Mouse (Mus musculus): ENCODE measurements around the gene Tfcp2. TPM values are rescaled to one million over a fixed set of nuclear protein-coding genes. Genes with fewer than 3 reads are reported as not detected.

Gene Tfcp2
- polyA plus RNA-seq, 1 experiment from 2014 or later, result 25.4 TPM

- H3K9me3 ChIP-seq, result no peaks in the 10 kb centered on the region
- no peak overlapping the region for H3K27ac ChIP-seq
- no peak overlapping the region for H3K9ac ChIP-seq
- 83% methylated on average over 10 of the region's 10 CpGs for WGBS
- H3K36me3 ChIP-seq, result 0 out of 2 replicates have a peak, but pooled peaks cover 14% of the 10 kb centered on the region
- H3K4me3 ChIP-seq, result no peak overlapping the region
- H3K4me1 ChIP-seq, result no peaks in the 10 kb centered on the region
- no peaks in the 10 kb centered on the region for H3K27me3 ChIP-seq
- no peak overlapping the region for H3K4me2 ChIP-seq
- ATAC-seq (ENCODE audit: insufficient number of reproducible peaks, low FRiP score, low TSS enrichment, low read depth), result no peak
These were observed 28.3 kb upstream of the Tfcp2 start for GRCm38 (mm10) chr15:100580108-100580507.

- ATAC-seq (ENCODE audit: insufficient number of reproducible peaks, low FRiP score, low TSS enrichment, low read depth), result peak; percentile 35; the same call in 1 of the 2 replicates
- H3K36me3 ChIP-seq, result 0 out of 2 replicates have a peak, but pooled peaks cover 6% of the 10 kb centered on the region
- no peak overlapping the region for H3K4me2 ChIP-seq
- 73% methylated on average over 16 of the region's 16 CpGs for WGBS
- no peaks in the 10 kb centered on the region for H3K27me3 ChIP-seq
- no peak overlapping the region for H3K9ac ChIP-seq
- no peaks in the 10 kb centered on the region for H3K9me3 ChIP-seq
- H3K27ac ChIP-seq, result no peak overlapping the region
- no peak overlapping the region for H3K4me3 ChIP-seq
- H3K4me1 ChIP-seq, result peaks cover 17% of the 10 kb centered on the region
These were observed 26.2 kb upstream of the Tfcp2 start for GRCm38 (mm10) chr15:100577972-100578371.

GRCm38 (mm10) chr15:100576810-100577209 is 25.0 kb upstream of the Tfcp2 start:
- 77% methylated on average over 6 of the region's 6 CpGs for WGBS

GRCm38 (mm10) chr15:100576392-100576791 is 24.6 kb upstream of the Tfcp2 start:
- H3K4me2 ChIP-seq, result no peak overlapping the region
- no peak overlapping the region for H3K9ac ChIP-seq
- no peaks in the 10 kb centered on the region for H3K27me3 ChIP-seq
- H3K36me3 ChIP-seq, result 0 out of 2 replicates have a peak, but pooled peaks cover 4% of the 10 kb centered on the region
- no peak overlapping the region for H3K27ac ChIP-seq
- 85% methylated on average over 6 of the region's 6 CpGs for WGBS
- no peak for ATAC-seq (ENCODE audit: insufficient number of reproducible peaks, low FRiP score, low TSS enrichment, low read depth)
- peaks cover 17% of the 10 kb centered on the region for H3K4me1 ChIP-seq
- no peaks in the 10 kb centered on the region for H3K9me3 ChIP-seq
- H3K4me3 ChIP-seq, result no peak overlapping the region

More at GRCm38 (mm10) chr15:100576810-100577209, 25.0 kb upstream of the Tfcp2 start:
- Histone ChIP-seq H3K4me3 (no peak overlapping the region), H3K27ac (no peak overlapping the region), H3K4me1 (peaks cover 17% of the 10 kb centered on the region), H3K27me3 (no peaks in the 10 kb centered on the region), H3K4me2 (no peak overlapping the region), H3K9ac (no peak overlapping the region), H3K9me3 (no peaks in the 10 kb centered on the region), H3K36me3 (0 out of 2 replicates have a peak, but pooled peaks cover 4% of the 10 kb centered on the region)
- ATAC-seq (ENCODE audit: insufficient number of reproducible peaks, low FRiP score, low TSS enrichment, low read depth), result no peak

- Histone ChIP-seq H3K27me3 (no peaks in the 10 kb centered on the region), H3K9me3 (no peaks in the 10 kb centered on the region), H3K4me3 (no peak overlapping the region), H3K27ac (no peak overlapping the region), H3K4me1 (peaks cover 17% of the 10 kb centered on the region), H3K9ac (no peak overlapping the region), H3K4me2 (no peak overlapping the region), H3K36me3 (0 out of 2 replicates have a peak, but pooled peaks cover 4% of the 10 kb centered on the region)
- WGBS, result 86% methylated on average over 12 of the region's 12 CpGs
- ATAC-seq (ENCODE audit: insufficient number of reproducible peaks, low FRiP score, low TSS enrichment, low read depth), result no peak
These were observed 23.6 kb upstream of the Tfcp2 start for GRCm38 (mm10) chr15:100575366-100575765.

GRCm38 (mm10) chr15:100574378-100574777 is 22.6 kb upstream of the Tfcp2 start:
- Histone ChIP-seq H3K4me3 (no peak overlapping the region), H3K36me3 (0 out of 2 replicates have a peak, but pooled peaks cover 3% of the 10 kb centered on the region), H3K9ac (no peak overlapping the region), H3K27me3 (no peaks in the 10 kb centered on the region), H3K4me2 (no peak overlapping the region), H3K27ac (0 out of 2 replicates have a peak overlapping the region, but pooled peaks have one; percentile 27), H3K4me1 (peaks cover 17% of the 10 kb centered on the region), H3K9me3 (no peaks in the 10 kb centered on the region)
- no peak for ATAC-seq (ENCODE audit: insufficient number of reproducible peaks, low FRiP score, low TSS enrichment, low read depth)
- 55% methylated on average over 2 of the region's 2 CpGs for WGBS

- no peak overlapping the region for H3K9ac ChIP-seq
- no peak overlapping the region for H3K4me2 ChIP-seq
- H3K27ac ChIP-seq, result peak overlapping the region; percentile 48; the same call in 1 of the 2 replicates
- no peaks in the 10 kb centered on the region for H3K27me3 ChIP-seq
- no peaks in the 10 kb centered on the region for H3K36me3 ChIP-seq
- ATAC-seq (ENCODE audit: insufficient number of reproducible peaks, low FRiP score, low TSS enrichment, low read depth), result no peak
- 24% methylated on average over 6 of the region's 6 CpGs for WGBS
- peaks cover 17% of the 10 kb centered on the region for H3K4me1 ChIP-seq
- no peak overlapping the region for H3K4me3 ChIP-seq
- H3K9me3 ChIP-seq, result no peaks in the 10 kb centered on the region
These were observed 22.1 kb upstream of the Tfcp2 start for GRCm38 (mm10) chr15:100573946-100574345.

GRCm38 (mm10) chr15:100569239-100569638 is 17.4 kb upstream of the Tfcp2 start:
- ATAC-seq (ENCODE audit: insufficient number of reproducible peaks, low FRiP score, low TSS enrichment, low read depth), result no peak
- H3K27me3 ChIP-seq, result no peaks in the 10 kb centered on the region
- no peak overlapping the region for H3K27ac ChIP-seq
- peaks cover 11% of the 10 kb centered on the region for H3K4me1 ChIP-seq
- WGBS, result 67% methylated on average over 3 of the region's 3 CpGs
- H3K4me3 ChIP-seq, result no peak overlapping the region
- H3K9me3 ChIP-seq, result no peaks in the 10 kb centered on the region
- H3K4me2 ChIP-seq, result no peak overlapping the region
- H3K36me3 ChIP-seq, result no peaks in the 10 kb centered on the region
- no peak overlapping the region for H3K9ac ChIP-seq

GRCm38 (mm10) chr15:100566531-100566930 is 14.7 kb upstream of the Tfcp2 start:
- no peaks in the 10 kb centered on the region for H3K9me3 ChIP-seq
- H3K4me2 ChIP-seq, result no peak overlapping the region
- no peak overlapping the region for H3K27ac ChIP-seq
- H3K9ac ChIP-seq, result no peak overlapping the region
- H3K4me3 ChIP-seq, result no peak overlapping the region
- H3K27me3 ChIP-seq, result no peaks in the 10 kb centered on the region
- WGBS, result 78% methylated on average over 2 of the region's 2 CpGs
- no peak for ATAC-seq (ENCODE audit: insufficient number of reproducible peaks, low FRiP score, low TSS enrichment, low read depth)
- no peaks in the 10 kb centered on the region for H3K4me1 ChIP-seq
- no peaks in the 10 kb centered on the region for H3K36me3 ChIP-seq

- H3K9ac ChIP-seq, result no peak overlapping the region
- no peak overlapping the region for H3K4me2 ChIP-seq
- no peak overlapping the region for H3K4me3 ChIP-seq
- no peaks in the 10 kb centered on the region for H3K4me1 ChIP-seq
- no peaks in the 10 kb centered on the region for H3K27me3 ChIP-seq
- ATAC-seq (ENCODE audit: insufficient number of reproducible peaks, low FRiP score, low TSS enrichment, low read depth), result no peak
- H3K27ac ChIP-seq, result no peak overlapping the region
- H3K9me3 ChIP-seq, result no peaks in the 10 kb centered on the region
- no peaks in the 10 kb centered on the region for H3K36me3 ChIP-seq
- 73% methylated on average over 5 of the region's 5 CpGs for WGBS
These were observed 6.1 kb upstream of the Tfcp2 start for GRCm38 (mm10) chr15:100557705-100558433.

GRCm38 (mm10) chr15:100556378-100556777 is 4.6 kb upstream of the Tfcp2 start:
- WGBS, result 84% methylated on average over 9 of the region's 9 CpGs
- no peak overlapping the region for H3K27ac ChIP-seq
- H3K4me1 ChIP-seq, result 0 out of 2 replicates have a peak, but pooled peaks cover 4% of the 10 kb centered on the region
- H3K9me3 ChIP-seq, result no peaks in the 10 kb centered on the region
- H3K36me3 ChIP-seq, result no peaks in the 10 kb centered on the region
- H3K4me2 ChIP-seq, result no peak overlapping the region
- H3K9ac ChIP-seq, result no peak overlapping the region
- H3K4me3 ChIP-seq, result no peak overlapping the region
- H3K27me3 ChIP-seq, result no peaks in the 10 kb centered on the region
- no peak for ATAC-seq (ENCODE audit: insufficient number of reproducible peaks, low FRiP score, low TSS enrichment, low read depth)

GRCm38 (mm10) chr15:100555965-100556364 is 4.2 kb upstream of the Tfcp2 start:
- Histone ChIP-seq H3K4me3 (no peak overlapping the region), H3K27me3 (no peaks in the 10 kb centered on the region), H3K9me3 (no peaks in the 10 kb centered on the region), H3K9ac (no peak overlapping the region), H3K27ac (no peak overlapping the region), H3K36me3 (no peaks in the 10 kb centered on the region), H3K4me1 (peaks cover 8% of the 10 kb centered on the region), H3K4me2 (no peak overlapping the region)
- no peak for ATAC-seq (ENCODE audit: insufficient number of reproducible peaks, low FRiP score, low TSS enrichment, low read depth)
- WGBS, result 82% methylated on average over 5 of the region's 5 CpGs
